Mouse (Mus musculus) limb, embryonic 11.5 days (tissue): ENCODE results near the gene Mmaa. TPM values are rescaled to one million over a fixed set of nuclear protein-coding genes. Genes with fewer than 3 reads are reported as not detected.

Source experiments
- ATAC-seq: fragments of 200-750 bp; cut with Nextera tagmentation; 2 replicates; pipeline ENCODE4 v1.8.0; 2017; ENCODE audit warnings: low read depth; ENCODE audit not compliant: insufficient number of reproducible peaks, low FRiP score, low TSS enrichment
- DNase-seq: peaks from one replicate; pipeline ENCODE4 v3.0.0-alpha.2; 2015; ENCODE audit warnings: low spot score
- H3K27ac ChIP-seq: fragments of 300-500 bp; sonication (generic); replicated peaks from 2 replicates; pipeline ENCODE4 v1.5.1; 2014; ENCODE audit warnings: low read depth, mild to moderate bottlenecking, low read length
- H3K27me3 ChIP-seq: fragments of 300-500 bp; sonication (generic); 2 replicates; pipeline ENCODE4 v1.6.1; 2014; ENCODE audit warnings: mild to moderate bottlenecking, low read length, mixed read lengths; ENCODE audit not compliant: control insufficient read depth, insufficient read depth
- H3K36me3 ChIP-seq: fragments of 300-500 bp; sonication (generic); 2 replicates; pipeline ENCODE4 v1.6.1; 2014; ENCODE audit warnings: mild to moderate bottlenecking, low read length, moderate library complexity, mixed read lengths; ENCODE audit not compliant: control insufficient read depth, insufficient read depth
- H3K4me1 ChIP-seq: fragments of 300-500 bp; sonication (generic); 2 replicates; pipeline ENCODE4 v1.6.1; 2014; ENCODE audit warnings: low read length, mixed read lengths; ENCODE audit not compliant: control insufficient read depth, insufficient read depth
- H3K4me2 ChIP-seq: fragments of 300-500 bp; sonication (generic); 2 replicates; pipeline ENCODE4 v1.6.1; 2014; ENCODE audit warnings: low read depth, mild to moderate bottlenecking, moderate library complexity; ENCODE audit not compliant: severe bottlenecking
- H3K4me3 ChIP-seq: fragments of 300-500 bp; sonication (generic); 2 replicates; pipeline ENCODE4 v1.5.1; 2014; ENCODE audit warnings: low read depth, low read length
- H3K9ac ChIP-seq: fragments of 300-500 bp; sonication (generic); 2 replicates; pipeline ENCODE4 v1.6.1; 2014; ENCODE audit warnings: mild to moderate bottlenecking, low read length
- H3K9me3 ChIP-seq: fragments of 300-500 bp; sonication (generic); 2 replicates; pipeline ENCODE4 v1.6.1; 2016; ENCODE audit warnings: low read length; ENCODE audit not compliant: control insufficient read depth
- WGBS: fragments of 180-500 bp; shearing (Covaris S2); extraction: QIAGEN DNeasy Blood & Tissue Kit; methylation state at CpG from one replicate; pipeline ENCODE4 v1.1.7; 2014; 5-methylcytosine and 5-hydroxymethylcytosine counted together
- polyA plus RNA-seq: library from polyadenylated mRNA; unstranded; fragments of >200 nt; fragmentation: Nextera tagmentation; extraction: Ambion mirVana; gene quantifications from 2 replicates; pipeline ENCODE4 v1.2.1, GENCODE M21; 2014

Gene Mmaa
- 12.5 and 12.7 TPM in 2 replicates for polyA plus RNA-seq

DNA sequence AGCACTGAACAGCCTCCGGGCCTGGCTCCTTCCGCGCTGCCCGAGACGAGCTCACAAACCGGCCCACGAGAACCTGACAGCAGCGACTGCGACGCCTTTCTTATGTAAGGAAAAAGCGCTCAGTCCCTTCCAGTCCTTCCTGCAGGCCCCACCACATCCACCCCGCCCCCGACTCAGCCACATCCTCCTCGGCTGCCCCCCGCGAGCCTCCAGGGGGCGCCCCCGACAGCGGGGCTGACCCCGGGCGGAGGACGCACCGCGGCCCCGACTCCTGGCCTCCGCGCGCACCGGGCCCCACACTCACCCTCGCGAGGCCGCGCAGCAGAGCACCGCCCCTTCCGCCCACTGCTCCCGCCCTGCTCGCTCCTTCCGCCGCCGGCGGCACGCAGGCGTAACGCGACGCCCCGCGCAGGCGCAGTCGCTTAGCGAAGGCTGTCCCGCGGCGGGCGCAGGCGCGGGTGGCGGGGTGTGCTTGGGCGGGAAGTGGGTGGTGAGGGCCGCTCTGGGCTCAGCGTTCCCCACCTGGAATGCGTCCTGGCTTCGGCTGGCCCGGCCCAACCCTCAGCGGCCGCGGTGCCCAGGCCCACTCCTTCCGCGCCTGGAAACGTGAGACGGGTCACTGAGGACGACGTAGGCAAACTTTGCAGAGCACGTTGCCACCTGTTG lies at the start of gene Mmaa:
Mmaa (minus strand) TSS at position 328 of the 666 bp plus-strand sequence.
- peak; percentile 97 for DNase-seq
- peak within 1 kb of the TSS; percentile 87 for H3K9ac ChIP-seq
- no peaks in the 10 kb centered on the region for H3K27me3 ChIP-seq
- H3K4me1 ChIP-seq: peaks cover 8% of the 10 kb centered on the region; the same call in 1 of the 2 replicates
- peak within 1 kb of the TSS; percentile 74 for H3K4me2 ChIP-seq
- no peaks in the 10 kb centered on the region for H3K36me3 ChIP-seq
- WGBS: under 1% methylated on average over 64 of the region's 74 CpGs
- peak within 1 kb of the TSS; percentile 92 for H3K27ac ChIP-seq
- ATAC-seq: peak; percentile 97
- no peaks in the 10 kb centered on the region for H3K9me3 ChIP-seq
- peak within 1 kb of the TSS; percentile 49 for H3K4me3 ChIP-seq

GRCm38 (mm10) chr8:79341236-79341635 lies 46.5 kb upstream of the Mmaa start:
- no peaks in the 10 kb centered on the region for H3K27me3 ChIP-seq
- DNase-seq (no peak), ATAC-seq (no peak)
- H3K4me1 ChIP-seq: no peaks in the 10 kb centered on the region
- H3K9me3 ChIP-seq: no peaks in the 10 kb centered on the region
- no peak overlapping the region for H3K4me2 ChIP-seq
- no peak overlapping the region for H3K4me3 ChIP-seq
- H3K9ac ChIP-seq: no peak overlapping the region
- WGBS: 86% methylated on average over 8 of the region's 8 CpGs
- no peak overlapping the region for H3K27ac ChIP-seq
- no peaks in the 10 kb centered on the region for H3K36me3 ChIP-seq

GRCm38 (mm10) chr8:79339555-79339954 lies 44.8 kb upstream of the Mmaa start:
- no peak for ATAC-seq
- Histone ChIP-seq H3K4me3 (no peak overlapping the region), H3K4me1 (no peaks in the 10 kb centered on the region), H3K36me3 (no peaks in the 10 kb centered on the region), H3K27ac (no peak overlapping the region), H3K27me3 (no peaks in the 10 kb centered on the region), H3K9me3 (no peaks in the 10 kb centered on the region), H3K9ac (no peak overlapping the region), H3K4me2 (no peak overlapping the region)
- no peak for DNase-seq
- 81% methylated on average over 9 of the region's 9 CpGs for WGBS

DNA sequence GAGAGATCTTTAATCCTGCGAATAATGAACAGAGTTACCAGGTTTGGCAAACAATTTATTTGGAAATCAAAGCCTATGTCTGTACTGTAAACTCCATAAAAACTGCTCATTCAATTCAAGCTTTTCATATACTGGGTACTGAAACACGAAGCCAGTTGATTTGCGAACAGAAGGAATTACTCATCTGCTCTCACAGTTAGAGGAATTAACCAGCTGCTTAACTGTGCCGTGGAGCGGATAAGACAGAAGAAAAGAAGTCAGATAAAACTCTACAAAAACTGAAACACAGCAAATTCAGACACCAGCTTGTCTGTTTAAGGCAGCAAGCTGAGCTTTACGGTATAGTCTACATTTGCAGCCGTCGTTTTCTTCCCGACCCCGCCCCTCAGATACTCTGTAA lies 43.9 kb upstream of the Mmaa start:
- H3K27me3 ChIP-seq: no peaks in the 10 kb centered on the region

GRCm38 (mm10) chr8:79332109-79332900 lies 37.6 kb upstream of the Mmaa start:
- H3K9me3 ChIP-seq: no peaks in the 10 kb centered on the region
- peak; percentile 15 for DNase-seq

More for the DNA sequence above, 43.9 kb upstream of the Mmaa start:
- Histone ChIP-seq H3K4me2 (no peak overlapping the region), H3K4me3 (no peak overlapping the region), H3K9me3 (no peaks in the 10 kb centered on the region), H3K4me1 (no peaks in the 10 kb centered on the region), H3K27ac (no peak overlapping the region), H3K36me3 (no peaks in the 10 kb centered on the region), H3K9ac (no peak overlapping the region)
- WGBS: 90% methylated on average over 10 of the region's 10 CpGs
- ATAC-seq (no peak), DNase-seq (no peak)

DNA sequence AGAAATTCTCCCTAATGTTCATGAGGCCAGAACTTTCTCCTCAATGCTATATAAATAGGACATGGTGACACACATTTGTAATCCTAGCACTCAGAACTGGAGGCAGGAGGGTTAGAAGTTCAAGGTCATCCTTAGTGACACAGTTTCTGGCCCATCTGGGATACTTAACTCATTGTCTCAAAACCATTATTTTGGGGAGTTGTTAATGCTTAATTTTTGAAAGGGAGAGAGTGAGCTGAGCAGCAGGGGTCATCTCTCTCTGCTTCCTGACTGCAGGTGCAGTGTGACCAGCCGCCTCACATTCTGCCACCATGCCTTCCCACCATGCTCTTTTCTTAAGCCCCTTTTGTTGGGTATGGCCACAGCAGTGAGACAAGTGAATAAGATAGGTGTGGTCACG lies 36.8 kb upstream of the Mmaa start:
- Histone ChIP-seq H3K9ac (no peak overlapping the region), H3K4me3 (no peak overlapping the region), H3K27ac (no peak overlapping the region), H3K9me3 (no peaks in the 10 kb centered on the region), H3K4me2 (no peak overlapping the region), H3K36me3 (no peaks in the 10 kb centered on the region), H3K4me1 (no peaks in the 10 kb centered on the region), H3K27me3 (no peaks in the 10 kb centered on the region)
- ATAC-seq: no peak
- 89% methylated on average over 2 of the region's 2 CpGs for WGBS
- peak; percentile 7 for DNase-seq

More at GRCm38 (mm10) chr8:79332109-79332900, 37.6 kb upstream of the Mmaa start:
- Histone ChIP-seq H3K9ac (no peak overlapping the region), H3K4me3 (no peak overlapping the region), H3K36me3 (no peaks in the 10 kb centered on the region), H3K27me3 (no peaks in the 10 kb centered on the region), H3K4me2 (no peak overlapping the region), H3K4me1 (no peaks in the 10 kb centered on the region), H3K27ac (no peak overlapping the region)
- ATAC-seq: no peak
- WGBS: 90% methylated on average over 22 of the region's 22 CpGs

GRCm38 (mm10) chr8:79331017-79331416 lies 36.3 kb upstream of the Mmaa start:
- no peaks in the 10 kb centered on the region for H3K4me1 ChIP-seq
- no peak overlapping the region for H3K4me2 ChIP-seq
- no peak overlapping the region for H3K9ac ChIP-seq
- H3K9me3 ChIP-seq: no peaks in the 10 kb centered on the region
- ATAC-seq: no peak
- H3K4me3 ChIP-seq: no peak overlapping the region
- peak; percentile 18 for DNase-seq
- H3K27ac ChIP-seq: no peak overlapping the region
- 74% methylated on average over 9 of the region's 9 CpGs for WGBS
- H3K27me3 ChIP-seq: no peaks in the 10 kb centered on the region
- H3K36me3 ChIP-seq: no peaks in the 10 kb centered on the region

- Histone ChIP-seq H3K9ac (no peak overlapping the region), H3K9me3 (no peaks in the 10 kb centered on the region), H3K36me3 (no peaks in the 10 kb centered on the region), H3K4me1 (no peaks in the 10 kb centered on the region), H3K27me3 (no peaks in the 10 kb centered on the region), H3K4me3 (no peak overlapping the region), H3K4me2 (no peak overlapping the region), H3K27ac (no peak overlapping the region)
- ATAC-seq (no peak), DNase-seq (no peak)
- WGBS: 87% methylated on average over 2 of the region's 2 CpGs
Observed at GRCm38 (mm10) chr8:79329735-79330134, 35.0 kb upstream of the Mmaa start.
